ENCODE assay signal across 16 mouse cellular contexts in genomic region chr15:12822416-12823395, GRCm38 (mm10). TPM values are rescaled to one million over a fixed set of nuclear protein-coding genes. Genes with fewer than 3 reads are reported as not detected.
DNase-seq lines count a peak whose midpoint lies in the region; ATAC-seq lines count a peak whose summit lies in the region.
"Had no signal": no experiment of that assay in that cellular context is flagged by ENCODE, and none has a peak within 500 bp of the region (broad histone marks: within the 10 kb centered on the region; RNA-seq: fewer than 3 reads in every experiment).

No protein-coding gene starts in this region.

- peaks cover 33% of the 10 kb centered on the region for H3K4me1 ChIP-seq in forebrain, embryonic 10.5 days
- peaks cover 20% of the 10 kb centered on the region for H3K4me1 ChIP-seq in forebrain, embryonic 16.5 days (replicated peaks; ENCODE audit: control insufficient read depth, insufficient read depth, low read length)
- H3K4me1 ChIP-seq in midbrain, embryonic 12.5 days: peaks cover 22% of the 10 kb centered on the region
- peaks cover 32% of the 10 kb centered on the region for H3K4me1 ChIP-seq in midbrain, embryonic 13.5 days (replicated peaks)
- peaks cover 16% of the 10 kb centered on the region for H3K4me1 ChIP-seq in limb, embryonic 10.5 days

- no peak overlapping the region for H3K9ac ChIP-seq in forebrain, embryonic 16.5 days (replicated peaks; ENCODE audit: low read depth, low read length)
- no peak overlapping the region for H3K9ac ChIP-seq in midbrain, embryonic 12.5 days (replicated peaks)
- no peak overlapping the region for H3K9ac ChIP-seq in midbrain, embryonic 13.5 days (replicated peaks)

- peak overlapping the region; percentile 94; the same call in 1 of the 2 replicates for H3K4me3 ChIP-seq in forebrain, embryonic 10.5 days
- H3K4me3 ChIP-seq in forebrain, embryonic 16.5 days (replicated peaks; ENCODE audit: low read length): no peak overlapping the region
- H3K4me3 ChIP-seq in midbrain, embryonic 12.5 days: no peak overlapping the region
- H3K4me3 ChIP-seq in midbrain, embryonic 13.5 days (replicated peaks): no peak overlapping the region
- H3K4me3 ChIP-seq in limb, embryonic 10.5 days: peak overlapping the region; percentile 76; the same call in 1 of the 2 replicates

- H3K36me3 ChIP-seq in forebrain, embryonic 10.5 days (replicated peaks): peaks cover 67% of the 10 kb centered on the region
- H3K36me3 ChIP-seq in forebrain, embryonic 16.5 days (ENCODE audit: control insufficient read depth, insufficient read depth): peaks cover 20% of the 10 kb centered on the region
- H3K36me3 ChIP-seq in midbrain, embryonic 12.5 days: peaks cover 49% of the 10 kb centered on the region
- H3K36me3 ChIP-seq in midbrain, embryonic 13.5 days: peaks cover 47% of the 10 kb centered on the region
- H3K36me3 ChIP-seq in limb, embryonic 10.5 days: peaks cover 67% of the 10 kb centered on the region

- no peak overlapping the region for H3K27ac ChIP-seq in forebrain, embryonic 10.5 days
- H3K27ac ChIP-seq in forebrain, embryonic 16.5 days (ENCODE audit: low read length): no peak overlapping the region
- H3K27ac ChIP-seq in midbrain, embryonic 12.5 days (replicated peaks): no peak overlapping the region
- no peak overlapping the region for H3K27ac ChIP-seq in midbrain, embryonic 13.5 days
- H3K27ac ChIP-seq in limb, embryonic 10.5 days: no peak overlapping the region
- H3K27ac ChIP-seq: forebrain, embryonic 13.5 days had no signal

- H3K4me2 ChIP-seq in forebrain, embryonic 16.5 days (ENCODE audit: low read length): no peak overlapping the region
- H3K4me2 ChIP-seq in midbrain, embryonic 12.5 days (replicated peaks): 0 out of 2 replicates have a peak overlapping the region, but pooled peaks have one; percentile 74
- H3K4me2 ChIP-seq in midbrain, embryonic 13.5 days (replicated peaks): no peak overlapping the region

- no peak for DNase-seq in forebrain, embryonic 10.5 days (ENCODE audit: extremely low spot score, low spot score)
- DNase-seq in limb, embryonic 10.5 days (ENCODE audit: low spot score): no peak
- DNase-seq in cerebellum, adult 9-10 months: no peak
- DNase-seq in layer of hippocampus, adult 9-10 months (ENCODE audit: low spot score): no peak
- DNase-seq: adrenal gland, postnatal 14 days; cerebellum, adult 11 months; gastrocnemius, postnatal 14 days; left cerebral cortex, postnatal 4 days; right cerebral cortex, postnatal 14 days; thymus, postnatal 36 days had no signal

- 74% methylated on average over 9 of the region's 9 CpGs for WGBS in forebrain, embryonic 10.5 days
- WGBS in forebrain, embryonic 16.5 days: 73% methylated on average over 9 of the region's 9 CpGs
- 77% methylated on average over 9 of the region's 9 CpGs for WGBS in midbrain, embryonic 12.5 days
- 73% methylated on average over 9 of the region's 9 CpGs for WGBS in midbrain, embryonic 13.5 days
- WGBS in limb, embryonic 10.5 days: 77% methylated on average over 9 of the region's 9 CpGs

- no peaks in the 10 kb centered on the region for H3K27me3 ChIP-seq in forebrain, embryonic 10.5 days (ENCODE audit: poor library complexity, severe bottlenecking)
- no peaks in the 10 kb centered on the region for H3K27me3 ChIP-seq in forebrain, embryonic 16.5 days (replicated peaks; ENCODE audit: control insufficient read depth, insufficient read depth, low read length)
- no peaks in the 10 kb centered on the region for H3K27me3 ChIP-seq in midbrain, embryonic 12.5 days
- H3K27me3 ChIP-seq in midbrain, embryonic 13.5 days: no peaks in the 10 kb centered on the region
- no peaks in the 10 kb centered on the region for H3K27me3 ChIP-seq in limb, embryonic 10.5 days (ENCODE audit: low read depth, poor library complexity, severe bottlenecking)
- H3K27me3 ChIP-seq: forebrain, embryonic 13.5 days; Patski had no signal

- ATAC-seq in forebrain, embryonic 16.5 days: no peak
- no peak for ATAC-seq in midbrain, embryonic 12.5 days (ENCODE audit: low FRiP score, low read depth)
- ATAC-seq in midbrain, embryonic 13.5 days: no peak
- 0 out of 2 replicates have a peak, but pooled peaks have one; percentile 6 for ATAC-seq in megakaryocyte progenitor cell, adult 5-6 weeks (replicated peaks; ENCODE audit: poor library complexity)
- ATAC-seq: forebrain, embryonic 13.5 days; Patski had no signal

- H3K9me3 ChIP-seq in forebrain, embryonic 10.5 days: no peaks in the 10 kb centered on the region
- no peaks in the 10 kb centered on the region for H3K9me3 ChIP-seq in forebrain, embryonic 16.5 days (ENCODE audit: control insufficient read depth, low read length)
- no peaks in the 10 kb centered on the region for H3K9me3 ChIP-seq in midbrain, embryonic 12.5 days
- no peaks in the 10 kb centered on the region for H3K9me3 ChIP-seq in midbrain, embryonic 13.5 days
- H3K9me3 ChIP-seq in limb, embryonic 10.5 days (replicated peaks): no peaks in the 10 kb centered on the region
- H3K9me3 ChIP-seq: forebrain, embryonic 13.5 days had no signal

RNA-seq across cellular contexts. Expression of gene 6030458C11Rik, which starts 1.7 kb away (rescaled TPM):
- 45.0 and 50.4 TPM in 2 replicates for polyA plus RNA-seq in forebrain, embryonic 10.5 days (2016; fragmentation: Nextera tagmentation; extraction: Ambion mirVana)
- polyA plus RNA-seq in forebrain, embryonic 16.5 days (2015; fragmentation: Nextera tagmentation; extraction: Ambion mirVana): 30.8 and 36.9 TPM in 2 replicates
- polyA plus RNA-seq in midbrain, embryonic 12.5 days (2016; fragmentation: Nextera tagmentation; extraction: Ambion mirVana): 41.1 and 42.2 TPM in 2 replicates
- polyA plus RNA-seq in midbrain, embryonic 13.5 days (2015; fragmentation: Nextera tagmentation; extraction: Ambion mirVana): 36.3 and 38.7 TPM in 2 replicates
- polyA plus RNA-seq in limb, embryonic 10.5 days (2016; fragmentation: Nextera tagmentation; extraction: Ambion mirVana): 47.0 and 55.6 TPM in 2 replicates
- 14.6 and 16.6 TPM in 2 replicates for total RNA-seq in megakaryocyte progenitor cell, adult 5-6 weeks (2015)
- 23.6 and 24.9 TPM in 2 replicates for total RNA-seq in megakaryocyte progenitor cell, adult 5-6 weeks (2017)

RNA-seq across cellular contexts. Expression of gene Drosha, which starts 1.9 kb away (rescaled TPM):
- polyA plus RNA-seq in forebrain, embryonic 10.5 days (2016; fragmentation: Nextera tagmentation; extraction: Ambion mirVana): 87.7 and 88.1 TPM in 2 replicates
- polyA plus RNA-seq in forebrain, embryonic 16.5 days (2015; fragmentation: Nextera tagmentation; extraction: Ambion mirVana): 61.9 and 66.8 TPM in 2 replicates
- polyA plus RNA-seq in midbrain, embryonic 12.5 days (2016; fragmentation: Nextera tagmentation; extraction: Ambion mirVana): 71.3 and 73.2 TPM in 2 replicates
- polyA plus RNA-seq in midbrain, embryonic 13.5 days (2015; fragmentation: Nextera tagmentation; extraction: Ambion mirVana): 54.1 and 57.7 TPM in 2 replicates
- 82.4 and 85.5 TPM in 2 replicates for polyA plus RNA-seq in limb, embryonic 10.5 days (2016; fragmentation: Nextera tagmentation; extraction: Ambion mirVana)
- total RNA-seq in megakaryocyte progenitor cell, adult 5-6 weeks (2015): 35.1 and 40.4 TPM in 2 replicates
- total RNA-seq in megakaryocyte progenitor cell, adult 5-6 weeks (2017): 19.7 and 21.7 TPM in 2 replicates

Comparison
In these comparisons a context has a peak if more than half of its experiments do, and no peak if none do; other contexts are left out.
1. H3K4me3 ChIP-seq: peak in forebrain, embryonic 10.5 days (single experiment) and limb, embryonic 10.5 days (single experiment); none in forebrain, embryonic 16.5 days (single experiment), midbrain, embryonic 12.5 days (single experiment) and midbrain, embryonic 13.5 days (single experiment).